Mouse (Mus musculus) embryonic facial prominence, embryonic 12.5 days (tissue): Measurements from ENCODE around the gene Tcf15. TPM values are rescaled to one million over a fixed set of nuclear protein-coding genes. Genes with fewer than 3 reads are reported as not detected.

Experiments
- ATAC-seq: fragments of 200-750 bp; cut with Nextera tagmentation; 2 replicates; pipeline ENCODE4 v1.8.0; 2017; ENCODE audit not compliant: insufficient number of reproducible peaks, insufficient read depth, low FRiP score, low TSS enrichment
- H3K27ac ChIP-seq: fragments of 300-500 bp; sonication (generic); 2 replicates; pipeline ENCODE4 v1.5.1; 2016; ENCODE audit warnings: mild to moderate bottlenecking
- H3K27me3 ChIP-seq: fragments of 300-500 bp; sonication (generic); 2 replicates; pipeline ENCODE4 v1.6.1; 2016; ENCODE audit warnings: mild to moderate bottlenecking, moderate library complexity
- H3K36me3 ChIP-seq: fragments of 300-500 bp; sonication (generic); 2 replicates; pipeline ENCODE4 v1.6.1; 2016; ENCODE audit warnings: mild to moderate bottlenecking
- H3K4me1 ChIP-seq: fragments of 300-500 bp; sonication (generic); 2 replicates; pipeline ENCODE4 v1.6.1; 2016
- H3K4me2 ChIP-seq: fragments of 300-500 bp; sonication (generic); replicated peaks from 2 replicates; pipeline ENCODE4 v1.6.1; 2016; ENCODE audit warnings: mild to moderate bottlenecking, moderate library complexity
- H3K4me3 ChIP-seq: fragments of 300-500 bp; sonication (generic); 2 replicates; pipeline ENCODE4 v1.5.1; 2016; ENCODE audit warnings: mild to moderate bottlenecking
- H3K9ac ChIP-seq: fragments of 300-500 bp; sonication (generic); 2 replicates; pipeline ENCODE4 v1.6.1; 2016; ENCODE audit warnings: mild to moderate bottlenecking, moderate library complexity
- H3K9me3 ChIP-seq: fragments of 300-500 bp; sonication (generic); 2 replicates; pipeline ENCODE4 v1.6.1; 2016; ENCODE audit warnings: mild to moderate bottlenecking, moderate library complexity
- WGBS: fragments of 180-500 bp; shearing (Covaris S2); methylation state at CpG from one replicate; pipeline ENCODE4 v1.1.7; 2016; 5-methylcytosine and 5-hydroxymethylcytosine counted together
- polyA plus RNA-seq: library from polyadenylated mRNA; unstranded; fragments of >200 nt; fragmentation: Nextera tagmentation; extraction: Ambion mirVana; gene quantifications from 2 replicates; pipeline ENCODE4 v1.2.1, GENCODE M21; 2016

Tcf15 gene
- polyA plus RNA-seq, 1 experiment from 2014 or later: 14.7 TPM

- 95% methylated on average over 10 of the region's 10 CpGs for WGBS
- Histone ChIP-seq H3K36me3 (no peaks in the 10 kb centered on the region), H3K4me1 (peaks cover 5% of the 10 kb centered on the region; the same call in 1 of the 2 replicates), H3K27ac (no peak overlapping the region), H3K4me3 (no peak overlapping the region), H3K4me2 (peak overlapping the region; percentile 76; the same call in 1 of the 2 replicates), H3K9me3 (no peaks in the 10 kb centered on the region), H3K27me3 (0 out of 2 replicates have a peak, but pooled peaks cover 4% of the 10 kb centered on the region), H3K9ac (no peak overlapping the region)
- no peak for ATAC-seq
Measured at GRCm38 (mm10) chr2:152106597-152106996, 36.8 kb upstream of the Tcf15 start.

GRCm38 (mm10) chr2:152108702-152109101, 34.7 kb upstream of the Tcf15 start:
- 0 out of 2 replicates have a peak, but pooled peaks cover 4% of the 10 kb centered on the region for H3K27me3 ChIP-seq
- H3K9me3 ChIP-seq: no peaks in the 10 kb centered on the region
- H3K4me3 ChIP-seq: no peak overlapping the region
- WGBS: 83% methylated on average over 7 of the region's 7 CpGs
- H3K9ac ChIP-seq: no peak overlapping the region
- H3K27ac ChIP-seq: no peak overlapping the region
- H3K4me2 ChIP-seq: no peak overlapping the region
- ATAC-seq: no peak
- no peaks in the 10 kb centered on the region for H3K36me3 ChIP-seq
- peaks cover 8% of the 10 kb centered on the region; the same call in 1 of the 2 replicates for H3K4me1 ChIP-seq

GRCm38 (mm10) chr2:152109386-152109785, 34.0 kb upstream of the Tcf15 start:
- H3K4me1 ChIP-seq: peaks cover 13% of the 10 kb centered on the region
- H3K4me3 ChIP-seq: no peak overlapping the region
- ATAC-seq: no peak
- H3K27ac ChIP-seq: no peak overlapping the region
- 85% methylated on average over 5 of the region's 5 CpGs for WGBS
- H3K27me3 ChIP-seq: 0 out of 2 replicates have a peak, but pooled peaks cover 4% of the 10 kb centered on the region
- H3K36me3 ChIP-seq: no peaks in the 10 kb centered on the region
- H3K4me2 ChIP-seq: no peak overlapping the region
- no peaks in the 10 kb centered on the region for H3K9me3 ChIP-seq
- no peak overlapping the region for H3K9ac ChIP-seq

GRCm38 (mm10) chr2:152111311-152111710, 32.0 kb upstream of the Tcf15 start:
- H3K4me3 ChIP-seq: no peak overlapping the region
- no peak overlapping the region for H3K4me2 ChIP-seq
- H3K9ac ChIP-seq: no peak overlapping the region
- H3K36me3 ChIP-seq: no peaks in the 10 kb centered on the region
- WGBS: 77% methylated on average over 2 of the region's 2 CpGs
- H3K9me3 ChIP-seq: no peaks in the 10 kb centered on the region
- H3K4me1 ChIP-seq: peaks cover 24% of the 10 kb centered on the region
- ATAC-seq: no peak
- H3K27ac ChIP-seq: no peak overlapping the region
- H3K27me3 ChIP-seq: 0 out of 2 replicates have a peak, but pooled peaks cover 7% of the 10 kb centered on the region

GRCm38 (mm10) chr2:152111920-152112319, 31.4 kb upstream of the Tcf15 start:
- Histone ChIP-seq H3K4me1 (peaks cover 24% of the 10 kb centered on the region), H3K9ac (no peak overlapping the region), H3K27me3 (0 out of 2 replicates have a peak, but pooled peaks cover 7% of the 10 kb centered on the region), H3K9me3 (no peaks in the 10 kb centered on the region), H3K4me2 (no peak overlapping the region), H3K36me3 (no peaks in the 10 kb centered on the region), H3K4me3 (no peak overlapping the region), H3K27ac (no peak overlapping the region)
- 5% methylated on average over 7 of the region's 7 CpGs for WGBS
- ATAC-seq: peak; percentile 68; the same call in 1 of the 2 replicates

GRCm38 (mm10) chr2:152112490-152112889, 30.9 kb upstream of the Tcf15 start:
- Histone ChIP-seq H3K4me1 (peaks cover 24% of the 10 kb centered on the region), H3K9ac (no peak overlapping the region), H3K4me2 (no peak overlapping the region), H3K9me3 (no peaks in the 10 kb centered on the region), H3K27me3 (0 out of 2 replicates have a peak, but pooled peaks cover 7% of the 10 kb centered on the region), H3K27ac (no peak overlapping the region), H3K4me3 (no peak overlapping the region), H3K36me3 (no peaks in the 10 kb centered on the region)
- no peak for ATAC-seq
- 83% methylated on average over 5 of the region's 5 CpGs for WGBS

- ATAC-seq: no peak
- WGBS: 61% methylated on average over 10 of the region's 10 CpGs
- Histone ChIP-seq H3K4me1 (peaks cover 24% of the 10 kb centered on the region), H3K4me2 (no peak overlapping the region), H3K4me3 (no peak overlapping the region), H3K27ac (no peak overlapping the region), H3K36me3 (no peaks in the 10 kb centered on the region), H3K9me3 (no peaks in the 10 kb centered on the region), H3K9ac (no peak overlapping the region), H3K27me3 (0 out of 2 replicates have a peak, but pooled peaks cover 7% of the 10 kb centered on the region)
Measured at GRCm38 (mm10) chr2:152112970-152113369, 30.4 kb upstream of the Tcf15 start.

- peak overlapping the region; percentile 52 for H3K4me2 ChIP-seq
- WGBS: 11% methylated on average over 35 of the region's 36 CpGs
- no peak overlapping the region for H3K27ac ChIP-seq
- H3K4me1 ChIP-seq: peaks cover 28% of the 10 kb centered on the region
- ATAC-seq: 0 out of 2 replicates have a peak, but pooled peaks have one; percentile 24
- H3K9me3 ChIP-seq: no peaks in the 10 kb centered on the region
- H3K9ac ChIP-seq: peak overlapping the region; percentile 16; the same call in 1 of the 2 replicates
- H3K27me3 ChIP-seq: 0 out of 2 replicates have a peak, but pooled peaks cover 7% of the 10 kb centered on the region
- H3K36me3 ChIP-seq: no peaks in the 10 kb centered on the region
- H3K4me3 ChIP-seq: peak overlapping the region; percentile 12
Measured at GRCm38 (mm10) chr2:152114057-152114975, 29.0 kb upstream of the Tcf15 start.

- no peak overlapping the region for H3K9ac ChIP-seq
- H3K4me1 ChIP-seq: peaks cover 37% of the 10 kb centered on the region
- no peaks in the 10 kb centered on the region for H3K9me3 ChIP-seq
- no peak overlapping the region for H3K27ac ChIP-seq
- H3K4me2 ChIP-seq: no peak overlapping the region
- no peak overlapping the region for H3K4me3 ChIP-seq
- 0 out of 2 replicates have a peak, but pooled peaks cover 7% of the 10 kb centered on the region for H3K27me3 ChIP-seq
- WGBS: 85% methylated on average over 7 of the region's 7 CpGs
- H3K36me3 ChIP-seq: no peaks in the 10 kb centered on the region
- ATAC-seq: no peak
Measured at GRCm38 (mm10) chr2:152117694-152118093, 25.7 kb upstream of the Tcf15 start.

GRCm38 (mm10) chr2:152119228-152119865, 24.0 kb upstream of the Tcf15 start:
- Histone ChIP-seq H3K9ac (no peak overlapping the region), H3K27ac (0 out of 2 replicates have a peak overlapping the region, but pooled peaks have one; percentile 25)

GRCm38 (mm10) chr2:152122896-152123295, 20.5 kb upstream of the Tcf15 start:
- no peak overlapping the region for H3K9ac ChIP-seq
- ATAC-seq: no peak
- H3K27me3 ChIP-seq: no peaks in the 10 kb centered on the region
- H3K4me1 ChIP-seq: peaks cover 13% of the 10 kb centered on the region; the same call in 1 of the 2 replicates
- H3K4me2 ChIP-seq: no peak overlapping the region
- no peak overlapping the region for H3K27ac ChIP-seq
- 72% methylated on average over 9 of the region's 9 CpGs for WGBS
- H3K4me3 ChIP-seq: no peak overlapping the region
- no peaks in the 10 kb centered on the region for H3K9me3 ChIP-seq
- no peaks in the 10 kb centered on the region for H3K36me3 ChIP-seq

More at GRCm38 (mm10) chr2:152119228-152119865, 24.0 kb upstream of the Tcf15 start:
- Histone ChIP-seq H3K9me3 (no peaks in the 10 kb centered on the region), H3K27me3 (0 out of 2 replicates have a peak, but pooled peaks cover 3% of the 10 kb centered on the region), H3K36me3 (no peaks in the 10 kb centered on the region), H3K4me3 (no peak overlapping the region), H3K4me2 (no peak overlapping the region), H3K4me1 (peaks cover 29% of the 10 kb centered on the region)
- no peak for ATAC-seq
- 22% methylated on average over 6 of the region's 6 CpGs for WGBS
